Mouse (Mus musculus): ENCODE data around the gene Pnck. TPM values are rescaled to one million over a fixed set of nuclear protein-coding genes. Genes with fewer than 3 reads are reported as not detected.

Pnck gene
- polyA plus RNA-seq, 1 experiment from 2014 or later = 57.5 TPM

- ATAC-seq = peak; percentile 20; the same call in 1 of the 2 replicates
- H3K27ac ChIP-seq = no peak overlapping the region
- H3K4me1 ChIP-seq = peaks cover 11% of the 10 kb centered on the region
- H3K4me2 ChIP-seq = peak overlapping the region; percentile 62
- H3K27me3 ChIP-seq = peaks cover 71% of the 10 kb centered on the region
- H3K9ac ChIP-seq = peak overlapping the region; percentile 40
- WGBS = 30% methylated on average over 17 of the region's 19 CpGs
- H3K9me3 ChIP-seq (replicated peaks) = no peaks in the 10 kb centered on the region
- peak overlapping the region; percentile 33 for H3K4me3 ChIP-seq
- H3K36me3 ChIP-seq (ENCODE audit: poor library complexity, severe bottlenecking) = no peaks in the 10 kb centered on the region
Observed at GRCm38 (mm10) chrX:73637415-73637814, 22.5 kb downstream of the Pnck start.

GRCm38 (mm10) chrX:73635425-73635824 lies 24.5 kb downstream of the Pnck start:
- Histone ChIP-seq H3K36me3 (ENCODE audit: poor library complexity, severe bottlenecking) (no peaks in the 10 kb centered on the region), H3K9ac (no peak overlapping the region), H3K9me3 (replicated peaks) (no peaks in the 10 kb centered on the region), H3K4me1 (peaks cover 11% of the 10 kb centered on the region), H3K27ac (no peak overlapping the region), H3K27me3 (peaks cover 58% of the 10 kb centered on the region), H3K4me2 (peak overlapping the region; percentile 40), H3K4me3 (peak overlapping the region; percentile 9)
- no peak for ATAC-seq
- 13% methylated on average over 16 of the region's 19 CpGs for WGBS

GRCm38 (mm10) chrX:73626981-73627380 lies 32.9 kb downstream of the Pnck start:
- no peak for ATAC-seq
- Histone ChIP-seq H3K36me3 (ENCODE audit: poor library complexity, severe bottlenecking) (no peaks in the 10 kb centered on the region), H3K9ac (no peak overlapping the region), H3K4me2 (no peak overlapping the region), H3K27ac (no peak overlapping the region), H3K4me1 (no peaks in the 10 kb centered on the region), H3K27me3 (no peaks in the 10 kb centered on the region), H3K9me3 (replicated peaks) (no peaks in the 10 kb centered on the region), H3K4me3 (no peak overlapping the region)

GRCm38 (mm10) chrX:73619890-73620289 lies 40.0 kb downstream of the Pnck start:
- no peak overlapping the region for H3K9ac ChIP-seq

GRCm38 (mm10) chrX:73619401-73619800 lies 40.5 kb downstream of the Pnck start:
- H3K4me3 ChIP-seq = no peak overlapping the region
- no peaks in the 10 kb centered on the region for H3K4me1 ChIP-seq
- no peaks in the 10 kb centered on the region for H3K9me3 ChIP-seq (replicated peaks)
- ATAC-seq = no peak
- H3K36me3 ChIP-seq (ENCODE audit: poor library complexity, severe bottlenecking) = no peaks in the 10 kb centered on the region
- H3K27me3 ChIP-seq = no peaks in the 10 kb centered on the region
- H3K27ac ChIP-seq = no peak overlapping the region
- H3K9ac ChIP-seq = no peak overlapping the region
- no peak overlapping the region for H3K4me2 ChIP-seq

More at GRCm38 (mm10) chrX:73619890-73620289, 40.0 kb downstream of the Pnck start:
- no peaks in the 10 kb centered on the region for H3K36me3 ChIP-seq (ENCODE audit: poor library complexity, severe bottlenecking)
- 87% methylated on average over 2 of the region's 2 CpGs for WGBS
- no peaks in the 10 kb centered on the region for H3K4me1 ChIP-seq
- H3K9me3 ChIP-seq (replicated peaks) = no peaks in the 10 kb centered on the region
- H3K27me3 ChIP-seq = no peaks in the 10 kb centered on the region
- ATAC-seq = no peak
- no peak overlapping the region for H3K27ac ChIP-seq
- no peak overlapping the region for H3K4me2 ChIP-seq
- H3K4me3 ChIP-seq = no peak overlapping the region

GRCm38 (mm10) chrX:73615876-73616275 lies 44.0 kb downstream of the Pnck start:
- H3K9ac ChIP-seq = no peak overlapping the region
- no peaks in the 10 kb centered on the region for H3K4me1 ChIP-seq
- H3K27me3 ChIP-seq = no peaks in the 10 kb centered on the region
- H3K27ac ChIP-seq = no peak overlapping the region
- H3K4me3 ChIP-seq = no peak overlapping the region
- 100% methylated on average over 1 of the region's 1 CpGs for WGBS
- ATAC-seq = no peak
- no peak overlapping the region for H3K4me2 ChIP-seq
- H3K36me3 ChIP-seq (ENCODE audit: poor library complexity, severe bottlenecking) = no peaks in the 10 kb centered on the region
- H3K9me3 ChIP-seq (replicated peaks) = no peaks in the 10 kb centered on the region

GRCm38 (mm10) chrX:73613665-73614064 lies 46.3 kb downstream of the Pnck start:
- Histone ChIP-seq H3K27ac (no peak overlapping the region), H3K4me3 (no peak overlapping the region), H3K36me3 (ENCODE audit: poor library complexity, severe bottlenecking) (no peaks in the 10 kb centered on the region), H3K27me3 (no peaks in the 10 kb centered on the region), H3K4me2 (no peak overlapping the region), H3K4me1 (no peaks in the 10 kb centered on the region), H3K9ac (no peak overlapping the region), H3K9me3 (replicated peaks) (no peaks in the 10 kb centered on the region)
- WGBS = 71% methylated on average over 4 of the region's 4 CpGs
- ATAC-seq = no peak

Other genes starting within 250 kb of the Pnck start
- 0.19 and 0.39 TPM in 2 replicates for gene Zfp92, start 249.0 kb downstream of the Pnck start, polyA plus RNA-seq (2015; fragmentation: Nextera tagmentation; extraction: Ambion mirVana)
- gene Trex2, start 224.8 kb downstream of the Pnck start, polyA plus RNA-seq (2015; fragmentation: Nextera tagmentation; extraction: Ambion mirVana) = not detected in 2 replicates
- 78.9 and 81.2 TPM in 2 replicates for gene Haus7, start 201.1 kb downstream of the Pnck start, polyA plus RNA-seq (2015; fragmentation: Nextera tagmentation; extraction: Ambion mirVana)
- gene Bgn, start 176.5 kb downstream of the Pnck start, polyA plus RNA-seq (2015; fragmentation: Nextera tagmentation; extraction: Ambion mirVana) = 10.2 and 11.7 TPM in 2 replicates
- 1.5 and 2.4 TPM in 2 replicates for gene Atp2b3, start 157.0 kb downstream of the Pnck start, polyA plus RNA-seq (2015; fragmentation: Nextera tagmentation; extraction: Ambion mirVana)
- gene Dusp9, start 20.7 kb downstream of the Pnck start, polyA plus RNA-seq (2015; fragmentation: Nextera tagmentation; extraction: Ambion mirVana) = 0.90 and 1.5 TPM in 2 replicates
- 6.2 and 6.4 TPM in 2 replicates for gene Slc6a8, start 13.0 kb upstream of the Pnck start, polyA plus RNA-seq (2015; fragmentation: Nextera tagmentation; extraction: Ambion mirVana)
- 111 and 115 TPM in 2 replicates for gene Bcap31, start 56.1 kb upstream of the Pnck start, polyA plus RNA-seq (2015; fragmentation: Nextera tagmentation; extraction: Ambion mirVana)
- 9.6 and 9.7 TPM in 2 replicates for gene Abcd1, start 56.5 kb upstream of the Pnck start, polyA plus RNA-seq (2015; fragmentation: Nextera tagmentation; extraction: Ambion mirVana)
- gene Plxnb3, start 97.0 kb upstream of the Pnck start, polyA plus RNA-seq (2015; fragmentation: Nextera tagmentation; extraction: Ambion mirVana) = 0.03 and 0.10 TPM in 2 replicates
- 1.7 and 1.8 TPM in 2 replicates for gene Srpk3, start 114.3 kb upstream of the Pnck start, polyA plus RNA-seq (2015; fragmentation: Nextera tagmentation; extraction: Ambion mirVana)
- gene Idh3g, start 126.8 kb upstream of the Pnck start, polyA plus RNA-seq (2015; fragmentation: Nextera tagmentation; extraction: Ambion mirVana) = 205 and 225 TPM in 2 replicates
- gene Ssr4, start 126.9 kb upstream of the Pnck start, polyA plus RNA-seq (2015; fragmentation: Nextera tagmentation; extraction: Ambion mirVana) = 129 and 133 TPM in 2 replicates
- gene Pdzd4, start 164.9 kb upstream of the Pnck start, polyA plus RNA-seq (2015; fragmentation: Nextera tagmentation; extraction: Ambion mirVana) = 3.1 and 3.5 TPM in 2 replicates
- gene Avpr2, start 232.0 kb upstream of the Pnck start, polyA plus RNA-seq (2015; fragmentation: Nextera tagmentation; extraction: Ambion mirVana) = 0.15 and 0.24 TPM in 2 replicates
- 42.7 and 45.4 TPM in 2 replicates for gene L1cam, start 236.0 kb upstream of the Pnck start, polyA plus RNA-seq (2015; fragmentation: Nextera tagmentation; extraction: Ambion mirVana)